Mouse (Mus musculus) intestine, postnatal 0 days (tissue): ENCODE data around the gene Cdk14. TPM values are rescaled to one million over a fixed set of nuclear protein-coding genes. Genes with fewer than 3 reads are reported as not detected.

Experiments used
- ATAC-seq: fragments of 200-750 bp; cut with Nextera tagmentation; 2 replicates; pipeline ENCODE4 v1.8.0; 2017; ENCODE audit warnings: mild to moderate bottlenecking, moderate TSS enrichment, moderate library complexity
- H3K27ac ChIP-seq: fragments of 300-500 bp; sonication (generic); 2 replicates; pipeline ENCODE4 v1.5.1; 2014; ENCODE audit warnings: mild to moderate bottlenecking, low read depth, low read length, moderate library complexity
- H3K27me3 ChIP-seq: fragments of 300-500 bp; sonication (generic); replicated peaks from 2 replicates; pipeline ENCODE4 v1.6.1; 2014; ENCODE audit warnings: low read length, mixed read lengths; ENCODE audit not compliant: control insufficient read depth, insufficient read depth
- H3K36me3 ChIP-seq: fragments of 300-500 bp; sonication (generic); 2 replicates; pipeline ENCODE4 v1.6.1; 2014; ENCODE audit warnings: mild to moderate bottlenecking, moderate library complexity; ENCODE audit not compliant: control insufficient read depth, insufficient read depth
- H3K4me1 ChIP-seq: fragments of 300-500 bp; sonication (generic); replicated peaks from 2 replicates; pipeline ENCODE4 v1.6.1; 2014; ENCODE audit warnings: antibody characterized with exemption, low read length, mixed read lengths; ENCODE audit not compliant: control insufficient read depth, insufficient read depth
- H3K4me2 ChIP-seq: fragments of 300-500 bp; sonication (generic); replicated peaks from 2 replicates; pipeline ENCODE4 v1.6.1; 2014; ENCODE audit warnings: low read depth, mild to moderate bottlenecking, moderate library complexity
- H3K4me3 ChIP-seq: fragments of 300-500 bp; sonication (generic); 2 replicates; pipeline ENCODE4 v1.5.1; 2014; ENCODE audit warnings: low read depth, low read length
- H3K9ac ChIP-seq: fragments of 300-500 bp; sonication (generic); 2 replicates; pipeline ENCODE4 v1.6.1; 2014; ENCODE audit warnings: mild to moderate bottlenecking, low read depth, low read length
- H3K9me3 ChIP-seq: fragments of 300-500 bp; sonication (generic); 2 replicates; pipeline ENCODE4 v1.6.1; 2016; ENCODE audit warnings: mixed run types; ENCODE audit not compliant: control insufficient read depth
- CTCF ChIP-seq: sonication (generic); IDR thresholded peaks from 2 replicates; pipeline ENCODE4 v1.5.1; 2016; ENCODE audit warnings: low read depth, mild to moderate bottlenecking, control low read depth, antibody characterized with exemption, moderate library complexity
- WGBS: fragments of 180-500 bp; shearing (Covaris S2); extraction: QIAGEN DNeasy Blood & Tissue Kit; methylation state at CpG from one replicate; pipeline ENCODE4 v1.1.7; 2014; 5-methylcytosine and 5-hydroxymethylcytosine counted together
- polyA plus RNA-seq: library from polyadenylated mRNA; unstranded; fragments of >200 nt; fragmentation: Nextera tagmentation; extraction: Ambion mirVana; gene quantifications from 2 replicates; pipeline ENCODE4 v1.2.1, GENCODE M21; 2015

The Cdk14 gene
- polyA plus RNA-seq, 1 experiment from 2014 or later = 4.4 TPM

DNA sequence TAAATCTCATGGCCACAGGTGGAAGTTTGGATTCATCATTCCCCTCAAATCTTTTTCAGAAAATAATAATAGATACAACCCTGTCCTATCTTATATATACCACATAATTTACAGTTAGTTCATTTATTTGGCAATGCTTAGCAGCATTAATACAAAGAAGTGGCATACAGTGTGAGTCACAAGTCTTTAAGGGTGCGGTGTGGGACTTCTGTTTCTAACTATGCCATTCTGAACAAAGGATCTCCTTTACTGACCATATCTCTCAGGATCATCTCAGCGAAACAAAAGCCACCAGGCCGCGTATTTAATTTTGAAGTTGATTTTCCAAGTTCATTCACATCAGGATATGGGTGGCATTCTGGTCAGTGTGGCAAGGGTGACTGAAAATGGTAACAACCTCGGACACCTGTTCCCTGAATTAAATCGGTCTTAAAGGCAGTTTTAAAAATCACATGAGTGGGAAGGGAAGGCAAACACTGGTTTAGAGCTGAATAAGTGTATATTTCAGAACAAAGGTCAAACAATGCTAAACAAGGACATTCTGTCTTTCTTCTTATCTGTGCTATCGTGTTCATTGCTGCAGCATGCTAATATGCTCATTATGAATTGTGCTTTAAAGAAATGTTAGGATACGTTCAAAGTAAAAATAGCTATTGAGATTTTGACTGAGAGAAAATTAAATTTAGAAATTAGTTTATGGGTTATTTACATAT, 127.1 kb downstream of the Cdk14 start:
- no peaks in the 10 kb centered on the region for H3K27me3 ChIP-seq
- no peak overlapping the region for H3K4me2 ChIP-seq
- no peak overlapping the region for H3K27ac ChIP-seq
- no peaks in the 10 kb centered on the region for H3K9me3 ChIP-seq
- H3K4me3 ChIP-seq = no peak overlapping the region
- peak; percentile 72 for ATAC-seq
- no peak for TF ChIP-seq CTCF
- H3K9ac ChIP-seq = no peak overlapping the region
- no peaks in the 10 kb centered on the region for H3K36me3 ChIP-seq
- WGBS = 46% methylated on average over 8 of the region's 8 CpGs
- 0 out of 2 replicates have a peak, but pooled peaks cover 5% of the 10 kb centered on the region for H3K4me1 ChIP-seq

- Histone ChIP-seq H3K27me3 (no peaks in the 10 kb centered on the region), H3K9me3 (no peaks in the 10 kb centered on the region), H3K4me1 (0 out of 2 replicates have a peak, but pooled peaks cover 5% of the 10 kb centered on the region), H3K36me3 (no peaks in the 10 kb centered on the region), H3K9ac (no peak overlapping the region), H3K27ac (no peak overlapping the region), H3K4me3 (no peak overlapping the region), H3K4me2 (no peak overlapping the region)
- no peak for ATAC-seq
- 61% methylated on average over 6 of the region's 6 CpGs for WGBS
- TF ChIP-seq CTCF = no peak
Observed at GRCm38 (mm10) chr5:5291321-5291991, 128.7 kb downstream of the Cdk14 start.

GRCm38 (mm10) chr5:5290714-5291113, 129.4 kb downstream of the Cdk14 start:
- Histone ChIP-seq H3K4me3 (no peak overlapping the region), H3K4me2 (no peak overlapping the region), H3K36me3 (no peaks in the 10 kb centered on the region), H3K9ac (no peak overlapping the region), H3K4me1 (0 out of 2 replicates have a peak, but pooled peaks cover 5% of the 10 kb centered on the region), H3K27me3 (no peaks in the 10 kb centered on the region), H3K27ac (no peak overlapping the region), H3K9me3 (no peaks in the 10 kb centered on the region)
- peak; percentile 41; the same call in 1 of the 2 replicates for ATAC-seq
- TF ChIP-seq CTCF = no peak
- WGBS = 65% methylated on average over 4 of the region's 4 CpGs

- Histone ChIP-seq H3K9ac (no peak overlapping the region), H3K36me3 (no peaks in the 10 kb centered on the region), H3K9me3 (no peaks in the 10 kb centered on the region), H3K27ac (no peak overlapping the region), H3K4me3 (no peak overlapping the region), H3K27me3 (no peaks in the 10 kb centered on the region), H3K4me1 (0 out of 2 replicates have a peak, but pooled peaks cover 7% of the 10 kb centered on the region), H3K4me2 (no peak overlapping the region)
- WGBS = 49% methylated on average over 3 of the region's 3 CpGs
- TF ChIP-seq CTCF = no peak
- ATAC-seq = peak; percentile 75
Observed at GRCm38 (mm10) chr5:5285876-5286275, 134.2 kb downstream of the Cdk14 start.

GRCm38 (mm10) chr5:5284531-5284930, 135.6 kb downstream of the Cdk14 start:
- no peak overlapping the region for H3K4me2 ChIP-seq
- H3K36me3 ChIP-seq = no peaks in the 10 kb centered on the region
- no peaks in the 10 kb centered on the region for H3K9me3 ChIP-seq
- no peak for TF ChIP-seq CTCF
- H3K27me3 ChIP-seq = no peaks in the 10 kb centered on the region
- no peak overlapping the region for H3K27ac ChIP-seq
- no peak overlapping the region for H3K9ac ChIP-seq
- no peak overlapping the region for H3K4me3 ChIP-seq
- 88% methylated on average over 5 of the region's 5 CpGs for WGBS
- no peak for ATAC-seq
- 0 out of 2 replicates have a peak, but pooled peaks cover 3% of the 10 kb centered on the region for H3K4me1 ChIP-seq

DNA sequence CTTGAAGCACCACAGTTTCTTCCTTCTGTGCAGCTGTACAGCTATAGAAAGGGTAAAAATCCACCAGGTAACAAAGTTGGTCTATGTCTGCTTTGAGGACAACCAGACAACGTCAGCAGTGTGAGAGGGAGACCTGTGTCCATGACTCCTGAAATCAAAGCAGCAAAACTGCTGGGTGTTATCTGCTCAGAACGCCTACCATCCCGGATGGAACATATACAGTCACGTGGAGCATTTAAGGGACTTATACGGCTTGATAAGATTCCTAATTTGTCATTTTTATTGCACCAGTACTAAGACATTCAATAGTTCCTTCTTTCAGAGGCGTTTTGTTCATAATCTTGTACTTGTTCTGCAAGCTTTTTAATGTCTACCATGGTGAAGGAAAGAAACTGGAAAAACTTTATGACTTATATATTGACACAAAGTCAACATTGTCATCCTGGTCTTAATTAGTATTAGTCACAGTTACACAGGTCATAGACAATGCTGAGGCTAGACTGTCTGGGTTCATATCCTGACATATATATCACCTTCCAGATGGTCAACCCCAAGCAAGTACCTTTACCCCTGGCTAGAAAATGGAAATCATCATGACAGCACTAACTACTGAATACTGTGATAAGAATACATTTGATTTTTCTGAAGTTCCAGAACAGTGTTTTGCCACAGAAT, 136.2 kb downstream of the Cdk14 start:
- 29% methylated on average over 6 of the region's 6 CpGs for WGBS
- H3K27ac ChIP-seq = no peak overlapping the region
- H3K9ac ChIP-seq = no peak overlapping the region
- no peak for TF ChIP-seq CTCF
- peak; percentile 88 for ATAC-seq
- no peak overlapping the region for H3K4me2 ChIP-seq
- H3K9me3 ChIP-seq = no peaks in the 10 kb centered on the region
- H3K4me3 ChIP-seq = no peak overlapping the region
- H3K36me3 ChIP-seq = no peaks in the 10 kb centered on the region
- no peaks in the 10 kb centered on the region for H3K27me3 ChIP-seq
- H3K4me1 ChIP-seq = 0 out of 2 replicates have a peak, but pooled peaks cover 3% of the 10 kb centered on the region
